Mouse (Mus musculus): ENCODE results near the gene Tnnc2. TPM values are rescaled to one million over a fixed set of nuclear protein-coding genes. Genes with fewer than 3 reads are reported as not detected.

Gene Tnnc2
- total RNA-seq, 1 experiment from 2014 or later: 1.6 TPM

DNA sequence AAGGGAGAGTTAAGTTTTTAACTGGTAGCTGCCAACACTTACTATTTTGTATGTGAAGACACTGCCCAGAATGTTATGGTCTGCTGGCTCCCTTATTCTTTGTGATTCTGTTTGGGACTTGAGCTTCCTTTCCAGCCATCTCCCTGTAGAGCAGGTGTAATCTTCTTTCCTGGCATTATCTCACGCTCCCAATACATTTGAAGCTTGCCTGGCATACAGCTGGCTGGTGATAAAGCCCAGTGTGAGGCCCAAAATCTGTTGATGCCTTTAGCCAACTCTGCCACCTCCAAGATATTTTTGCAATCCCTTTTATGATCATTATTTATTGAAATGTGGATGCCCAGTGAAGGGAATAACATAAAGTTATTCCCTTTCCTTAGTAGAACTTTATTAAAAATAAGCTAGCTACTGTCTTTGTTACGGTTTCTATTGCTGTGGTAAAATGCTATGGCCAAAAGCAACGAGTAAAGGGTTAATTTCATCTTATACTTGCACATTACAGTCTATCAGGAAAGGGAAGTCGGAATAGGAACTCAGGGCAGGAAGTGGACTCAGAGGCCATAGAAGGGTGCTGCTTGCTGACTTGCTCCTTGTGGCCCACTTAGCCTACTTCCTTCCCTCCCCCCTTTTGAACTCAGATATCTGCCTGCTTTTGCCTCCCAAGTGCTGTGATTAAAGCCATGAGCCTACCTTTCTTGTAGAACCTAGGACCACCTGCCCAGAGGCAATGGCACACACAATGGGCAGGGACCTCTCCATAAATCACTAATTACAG lies 19.5 kb downstream of the Tnnc2 start:
- ATAC-seq (replicated peaks in 1 of 2; ENCODE audit: insufficient read depth in 1 of 2, low FRiP score in 2 of 2, low TSS enrichment in 1 of 2, low read depth in 1 of 2, poor library complexity in 2 of 2, severe bottlenecking in 2 of 2): no peak

GRCm38 (mm10) chr2:164758692-164759091 lies 21.1 kb downstream of the Tnnc2 start:
- no peak for ATAC-seq (replicated peaks in 1 of 2; ENCODE audit: insufficient read depth in 1 of 2, low FRiP score in 2 of 2, low TSS enrichment in 1 of 2, low read depth in 1 of 2, poor library complexity in 2 of 2, severe bottlenecking in 2 of 2)

GRCm38 (mm10) chr2:164757841-164758240 lies 21.9 kb downstream of the Tnnc2 start:
- no peak for ATAC-seq (replicated peaks in 1 of 2; ENCODE audit: insufficient read depth in 1 of 2, low FRiP score in 2 of 2, low TSS enrichment in 1 of 2, low read depth in 1 of 2, poor library complexity in 2 of 2, severe bottlenecking in 2 of 2)

DNA sequence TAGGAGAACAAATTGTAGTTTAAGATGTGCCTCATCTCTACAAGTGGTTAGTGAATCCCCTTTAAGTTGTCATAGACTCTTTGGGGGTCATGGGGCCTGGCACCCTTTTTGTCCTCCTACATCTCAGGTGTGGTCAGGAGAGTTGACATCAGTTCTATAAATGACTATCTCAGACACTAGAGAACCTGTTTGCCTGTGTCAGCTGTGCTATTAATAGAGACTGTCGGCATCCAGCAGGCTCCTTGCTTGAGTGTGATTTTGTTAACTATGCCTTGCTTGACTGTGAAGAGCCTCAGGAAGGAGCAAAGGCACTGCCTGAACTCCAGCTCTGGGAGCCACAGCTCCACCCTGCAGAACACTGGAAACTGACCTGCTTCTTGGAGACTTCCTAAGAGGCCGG lies 25.0 kb downstream of the Tnnc2 start:
- no peak for ATAC-seq (replicated peaks in 1 of 2; ENCODE audit: insufficient read depth in 1 of 2, low FRiP score in 2 of 2, low TSS enrichment in 1 of 2, low read depth in 1 of 2, poor library complexity in 2 of 2, severe bottlenecking in 2 of 2)

DNA sequence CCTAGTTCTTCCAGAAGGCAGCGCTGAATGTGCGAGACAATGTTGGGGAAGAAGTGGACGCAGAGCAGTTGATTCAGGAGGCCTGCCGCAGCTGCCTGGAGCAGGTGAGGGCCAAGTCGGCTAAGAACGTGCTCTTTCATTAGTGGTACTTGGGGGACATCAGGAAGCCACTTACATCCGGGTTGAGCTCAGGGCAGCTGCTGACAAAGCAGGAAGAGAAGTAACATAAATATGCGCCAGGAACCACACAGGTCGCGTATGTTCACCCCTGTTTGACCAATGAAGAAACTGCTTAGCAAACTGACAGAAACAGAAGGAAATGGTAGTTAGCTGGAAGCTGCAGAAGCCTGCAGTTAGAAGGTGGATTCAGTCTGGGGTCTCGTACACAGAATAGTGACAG lies 25.7 kb downstream of the Tnnc2 start:
- ATAC-seq (replicated peaks in 1 of 2; ENCODE audit: insufficient read depth in 1 of 2, low FRiP score in 2 of 2, low TSS enrichment in 1 of 2, low read depth in 1 of 2, poor library complexity in 2 of 2, severe bottlenecking in 2 of 2): peak; percentile 73 to 78

DNA sequence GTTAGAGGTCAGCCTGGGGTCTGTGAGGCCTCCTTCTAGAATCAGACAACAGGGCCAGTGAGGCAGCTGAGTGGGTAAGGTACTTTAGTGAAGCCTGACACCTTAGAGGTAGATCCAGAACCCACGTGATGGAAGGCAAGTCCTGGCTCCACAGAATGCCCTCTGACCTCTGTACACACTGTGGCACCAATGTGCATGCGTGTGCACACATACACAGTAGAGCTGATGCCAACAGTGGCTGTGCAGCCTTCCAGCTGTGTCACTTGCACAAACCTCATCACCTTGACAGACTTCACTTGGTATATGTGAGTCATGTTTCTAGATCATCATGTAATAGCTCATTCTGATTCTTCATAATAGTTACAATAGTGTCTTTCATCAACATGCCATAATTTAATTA lies 27.3 kb downstream of the Tnnc2 start:
- no peak for ATAC-seq (replicated peaks in 1 of 2; ENCODE audit: insufficient read depth in 1 of 2, low FRiP score in 2 of 2, low TSS enrichment in 1 of 2, low read depth in 1 of 2, poor library complexity in 2 of 2, severe bottlenecking in 2 of 2)

GRCm38 (mm10) chr2:164748991-164749390 lies 30.8 kb downstream of the Tnnc2 start:
- ATAC-seq (replicated peaks in 1 of 2; ENCODE audit: insufficient read depth in 1 of 2, low FRiP score in 2 of 2, low TSS enrichment in 1 of 2, low read depth in 1 of 2, poor library complexity in 2 of 2, severe bottlenecking in 2 of 2): no peak

DNA sequence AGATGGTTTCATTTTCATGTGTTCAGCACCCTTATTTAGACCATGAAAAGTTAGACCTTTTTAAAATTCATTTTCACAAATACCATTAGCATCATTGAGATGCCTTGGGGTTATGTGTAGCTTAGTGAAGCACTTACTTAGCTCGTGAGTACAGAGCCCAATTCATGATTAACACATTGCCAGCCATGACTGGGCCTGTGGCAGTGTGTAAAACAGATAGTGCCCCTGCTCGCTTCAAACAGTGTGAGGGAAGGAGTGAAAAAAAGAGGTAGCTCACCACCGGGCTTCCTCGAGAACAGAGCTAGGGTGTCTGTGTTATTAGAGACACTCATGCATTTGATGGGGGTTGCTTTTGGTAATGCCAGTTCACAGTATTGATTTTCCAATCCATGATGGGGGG lies 31.6 kb downstream of the Tnnc2 start:
- ATAC-seq (replicated peaks in 1 of 2; ENCODE audit: insufficient read depth in 1 of 2, low FRiP score in 2 of 2, low TSS enrichment in 1 of 2, low read depth in 1 of 2, poor library complexity in 2 of 2, severe bottlenecking in 2 of 2): no peak

DNA sequence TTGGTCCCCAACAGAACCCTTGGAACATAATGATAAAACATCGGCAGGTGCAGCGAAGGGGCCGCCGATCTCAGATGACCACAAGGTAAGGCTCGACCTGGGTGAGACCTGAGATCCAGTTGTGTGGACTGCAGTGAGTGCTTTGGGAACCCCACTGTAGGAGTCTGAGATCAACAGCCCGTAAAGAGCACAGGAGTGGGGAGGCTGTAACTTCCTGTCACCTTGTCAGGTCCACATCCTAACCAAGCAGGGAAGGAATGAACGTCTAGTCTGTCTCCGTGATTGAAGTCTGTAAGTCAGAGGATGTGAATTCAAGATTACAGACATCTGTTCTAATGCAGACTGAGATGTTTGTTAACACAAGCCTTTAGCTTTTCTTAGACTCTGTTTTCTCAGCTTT lies 33.1 kb downstream of the Tnnc2 start:
- no peak for ATAC-seq (replicated peaks in 1 of 2; ENCODE audit: insufficient read depth in 1 of 2, low FRiP score in 2 of 2, low TSS enrichment in 1 of 2, low read depth in 1 of 2, poor library complexity in 2 of 2, severe bottlenecking in 2 of 2)

GRCm38 (mm10) chr2:164745843-164746479 lies 33.8 kb downstream of the Tnnc2 start, which contains the start of the genes Wfdc3 and Dnttip1:
Gene Wfdc3 (minus strand): TSS chr2:164745931.
Gene Dnttip1 (plus strand): TSS chr2:164745983.
- peak; percentile 74 to 85 for ATAC-seq (replicated peaks in 1 of 2; ENCODE audit: insufficient read depth in 1 of 2, low FRiP score in 2 of 2, low TSS enrichment in 1 of 2, low read depth in 1 of 2, poor library complexity in 2 of 2, severe bottlenecking in 2 of 2)

DNA sequence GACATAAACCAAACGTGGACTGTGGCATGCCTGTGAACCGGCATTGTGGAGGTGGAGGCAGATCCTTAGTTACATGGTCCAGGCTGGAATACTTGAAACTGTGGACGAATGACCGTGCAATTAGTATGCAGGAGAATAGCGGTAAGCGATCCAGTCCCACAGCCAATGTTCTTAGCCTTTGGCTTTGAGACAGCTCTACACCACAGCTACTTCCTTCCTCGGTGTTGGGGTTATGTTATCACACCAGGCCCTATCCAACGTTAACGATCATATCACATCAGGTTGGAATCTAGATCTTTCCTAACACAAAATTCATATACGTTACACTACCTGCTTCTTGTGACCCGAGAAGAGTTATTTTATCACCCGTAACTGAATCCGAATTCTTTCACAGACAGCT lies 34.8 kb downstream of the Tnnc2 start:
- peak in 1 of 2 experiments; percentile 37; a peak in 3 of 4 replicates for ATAC-seq (replicated peaks in 1 of 2; ENCODE audit: insufficient read depth in 1 of 2, low FRiP score in 2 of 2, low TSS enrichment in 1 of 2, low read depth in 1 of 2, poor library complexity in 2 of 2, severe bottlenecking in 2 of 2)

GRCm38 (mm10) chr2:164739876-164740275 lies 39.9 kb downstream of the Tnnc2 start:
- no peak for ATAC-seq (replicated peaks in 1 of 2; ENCODE audit: insufficient read depth in 1 of 2, low FRiP score in 2 of 2, low TSS enrichment in 1 of 2, low read depth in 1 of 2, poor library complexity in 2 of 2, severe bottlenecking in 2 of 2)

DNA sequence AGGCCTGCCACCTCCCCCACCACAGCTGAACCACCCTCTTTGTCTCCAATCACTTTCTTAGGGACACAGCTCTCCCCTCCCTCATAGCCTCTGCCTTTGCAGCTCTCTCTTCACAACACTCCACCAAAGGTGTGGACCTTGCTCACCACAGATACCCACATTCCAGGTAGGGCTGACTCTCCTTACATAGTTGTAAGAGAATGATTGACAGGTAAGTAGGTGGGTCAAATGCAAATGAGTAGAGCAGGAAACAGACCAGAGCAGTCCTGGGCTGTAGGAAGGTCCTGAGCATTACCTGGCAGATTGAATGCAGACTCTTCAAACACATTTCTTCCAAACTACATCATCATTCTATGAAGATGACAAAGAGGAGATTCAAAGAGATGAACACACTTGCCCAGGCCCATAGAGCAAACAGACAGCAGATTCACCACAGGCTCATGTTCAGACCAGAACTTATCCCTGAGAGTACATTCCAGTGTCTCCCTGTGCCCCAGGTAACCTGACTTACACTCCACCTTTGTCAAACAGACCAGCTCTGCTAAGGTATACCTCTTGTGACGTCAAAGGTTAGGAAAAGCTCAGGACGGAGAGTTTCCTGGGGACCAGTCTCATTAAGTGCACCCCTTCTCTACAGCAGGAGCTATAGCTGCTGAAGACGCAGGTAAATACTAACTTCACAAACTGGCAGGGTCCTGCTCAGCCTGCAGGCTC lies 42.2 kb downstream of the Tnnc2 start:
- ATAC-seq (replicated peaks in 1 of 2; ENCODE audit: insufficient read depth in 1 of 2, low FRiP score in 2 of 2, low TSS enrichment in 1 of 2, low read depth in 1 of 2, poor library complexity in 2 of 2, severe bottlenecking in 2 of 2): no peak

DNA sequence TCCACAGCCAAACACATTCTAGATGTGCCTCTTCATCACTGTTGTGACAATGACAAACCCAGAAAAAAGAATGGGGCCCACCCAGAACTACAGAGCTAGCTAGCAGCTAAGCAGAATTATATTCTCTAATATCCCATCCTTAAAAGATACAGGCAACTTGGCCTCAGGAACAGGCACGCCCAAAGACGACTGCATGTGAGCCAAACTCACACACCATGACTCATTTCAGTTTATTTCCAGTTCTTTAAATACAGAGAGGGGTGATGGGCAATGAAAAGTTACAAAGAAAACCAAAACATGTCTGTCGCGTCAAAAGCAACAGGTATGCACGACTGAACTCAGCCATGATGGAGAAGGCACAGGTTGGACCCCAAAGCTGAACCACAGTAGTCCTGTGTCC lies 44.3 kb downstream of the Tnnc2 start:
- no peak for ATAC-seq (replicated peaks in 1 of 2; ENCODE audit: insufficient read depth in 1 of 2, low FRiP score in 2 of 2, low TSS enrichment in 1 of 2, low read depth in 1 of 2, poor library complexity in 2 of 2, severe bottlenecking in 2 of 2)

DNA sequence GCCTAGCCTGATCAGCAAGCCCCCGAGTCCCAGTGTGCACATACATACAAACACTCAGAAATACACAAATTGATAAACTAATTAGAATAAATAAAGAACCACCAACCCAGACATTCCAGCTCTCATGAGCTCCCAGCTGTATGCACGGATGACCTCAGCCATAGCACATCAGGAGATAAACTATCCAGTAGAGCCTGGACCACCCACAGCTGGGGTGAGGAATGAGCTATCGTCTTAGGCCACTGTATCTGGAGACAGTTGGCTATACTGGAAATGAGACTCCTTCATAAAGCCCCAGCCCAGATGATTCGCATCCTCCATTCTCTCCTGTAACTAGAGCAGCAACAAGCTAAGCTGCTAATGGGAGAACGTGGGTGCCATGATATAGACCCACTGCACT lies 44.9 kb downstream of the Tnnc2 start:
- no peak for ATAC-seq (replicated peaks in 1 of 2; ENCODE audit: insufficient read depth in 1 of 2, low FRiP score in 2 of 2, low TSS enrichment in 1 of 2, low read depth in 1 of 2, poor library complexity in 2 of 2, severe bottlenecking in 2 of 2)

GRCm38 (mm10) chr2:164733259-164733658 lies 46.5 kb downstream of the Tnnc2 start:
- ATAC-seq (replicated peaks in 1 of 2; ENCODE audit: insufficient read depth in 1 of 2, low FRiP score in 2 of 2, low TSS enrichment in 1 of 2, low read depth in 1 of 2, poor library complexity in 2 of 2, severe bottlenecking in 2 of 2): no peak

DNA sequence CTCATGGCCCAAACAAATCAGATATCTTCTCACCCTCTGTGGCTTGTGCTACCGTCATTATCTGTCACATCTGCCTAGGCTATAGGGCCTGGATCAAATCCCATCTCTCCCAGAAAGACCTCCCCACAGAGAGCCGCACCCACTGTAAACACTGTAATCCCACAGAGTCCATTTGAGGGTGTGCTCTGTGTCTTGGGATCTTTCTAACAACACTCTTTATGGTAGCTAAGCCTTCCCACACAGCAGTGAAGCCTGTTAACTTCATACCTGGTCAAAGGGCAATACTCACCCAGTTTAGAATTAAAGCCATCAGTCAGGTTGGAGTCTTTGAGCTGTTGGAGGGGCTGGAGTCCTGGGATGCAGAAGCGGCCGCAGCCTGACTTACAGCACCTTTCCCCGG lies 48.0 kb downstream of the Tnnc2 start:
- no peak for ATAC-seq (replicated peaks in 1 of 2; ENCODE audit: insufficient read depth in 1 of 2, low FRiP score in 2 of 2, low TSS enrichment in 1 of 2, low read depth in 1 of 2, poor library complexity in 2 of 2, severe bottlenecking in 2 of 2)

All from hematopoietic stem cell, adult 5-6 weeks (primary cell).